Mouse (Mus musculus) subcutaneous adipose tissue, adult 2 months (tissue): Measurements from ENCODE around the gene Gpatch4. TPM values are rescaled to one million over a fixed set of nuclear protein-coding genes. Genes with fewer than 3 reads are reported as not detected.

Source experiments
- polyA plus RNA-seq: library from polyadenylated mRNA; depleted of rRNA; stranded (reverse); fragments of >200 nt; gene quantifications from 2 replicates; pipeline ENCODE4 v1.2.3, GENCODE M21; 2012; ENCODE audit warnings: low replicate concordance; rRNA removed

Gpatch4 gene
- 4.1 and 19.7 TPM in 2 replicates for polyA plus RNA-seq

DNA sequence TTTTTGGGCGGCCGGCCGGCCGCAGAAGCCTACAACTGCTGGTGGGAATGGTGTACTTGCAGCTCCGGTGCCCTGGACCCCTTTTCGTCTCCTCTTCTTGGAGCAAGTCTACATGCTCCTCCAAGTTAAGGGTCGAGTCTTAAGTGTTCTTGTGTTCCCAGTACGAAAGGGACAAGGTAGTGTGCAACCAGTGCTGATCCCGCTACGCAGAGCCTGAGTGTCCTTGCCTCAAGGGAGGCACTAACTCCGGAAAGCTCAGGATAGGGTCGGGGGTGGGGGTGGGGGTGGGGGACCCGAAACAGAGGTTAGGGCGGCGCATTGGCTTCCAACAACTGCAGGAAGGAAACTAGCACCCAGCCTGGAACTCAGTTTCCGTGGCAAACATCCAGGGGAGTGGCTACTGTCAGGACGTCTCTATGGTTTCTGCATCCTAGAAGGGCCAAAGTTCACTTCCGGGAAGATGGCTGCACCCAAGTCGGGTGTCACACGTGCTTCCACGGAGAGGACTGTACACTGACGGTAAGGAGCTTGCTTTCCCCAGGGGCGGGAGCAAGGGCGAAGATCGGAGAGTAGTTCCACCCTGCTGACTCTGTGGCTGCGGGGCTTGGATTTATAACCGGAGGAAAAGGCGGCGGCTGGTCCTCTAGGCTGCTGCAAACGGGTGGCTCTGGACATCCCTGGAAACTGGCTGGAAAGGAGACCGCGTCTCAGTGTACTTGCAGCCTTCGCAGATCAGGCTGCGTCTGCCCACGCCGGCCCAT is at the start of gene Gpatch4:
Gene Gpatch4, plus strand, starts transcription at position 448 of the 761 bp plus-strand sequence.

DNA sequence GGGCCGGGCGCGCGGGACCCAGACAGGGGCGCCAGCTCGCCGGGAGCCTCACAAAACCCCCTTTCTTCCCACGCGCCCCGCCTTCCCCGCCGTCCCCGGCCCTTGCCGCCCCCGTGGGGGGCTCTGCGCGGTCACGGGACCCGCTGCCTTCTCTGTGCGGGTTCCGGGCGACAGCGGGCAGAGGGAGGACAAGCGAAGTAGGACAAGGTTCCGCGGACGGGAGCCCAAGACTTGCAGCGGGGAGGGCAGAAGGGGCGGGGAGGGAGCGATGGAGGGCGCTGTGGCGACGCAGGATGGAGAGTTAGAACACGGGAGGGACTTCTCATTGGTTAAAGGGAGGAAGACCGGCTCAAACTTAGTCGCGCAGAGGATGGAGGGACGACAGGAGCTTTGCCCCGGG is 42.7 kb upstream of the Gpatch4 start, which contains the start of gene Bcan:
Gene Bcan, minus strand, starts transcription at position 50 of the 400 bp plus-strand sequence.

DNA sequence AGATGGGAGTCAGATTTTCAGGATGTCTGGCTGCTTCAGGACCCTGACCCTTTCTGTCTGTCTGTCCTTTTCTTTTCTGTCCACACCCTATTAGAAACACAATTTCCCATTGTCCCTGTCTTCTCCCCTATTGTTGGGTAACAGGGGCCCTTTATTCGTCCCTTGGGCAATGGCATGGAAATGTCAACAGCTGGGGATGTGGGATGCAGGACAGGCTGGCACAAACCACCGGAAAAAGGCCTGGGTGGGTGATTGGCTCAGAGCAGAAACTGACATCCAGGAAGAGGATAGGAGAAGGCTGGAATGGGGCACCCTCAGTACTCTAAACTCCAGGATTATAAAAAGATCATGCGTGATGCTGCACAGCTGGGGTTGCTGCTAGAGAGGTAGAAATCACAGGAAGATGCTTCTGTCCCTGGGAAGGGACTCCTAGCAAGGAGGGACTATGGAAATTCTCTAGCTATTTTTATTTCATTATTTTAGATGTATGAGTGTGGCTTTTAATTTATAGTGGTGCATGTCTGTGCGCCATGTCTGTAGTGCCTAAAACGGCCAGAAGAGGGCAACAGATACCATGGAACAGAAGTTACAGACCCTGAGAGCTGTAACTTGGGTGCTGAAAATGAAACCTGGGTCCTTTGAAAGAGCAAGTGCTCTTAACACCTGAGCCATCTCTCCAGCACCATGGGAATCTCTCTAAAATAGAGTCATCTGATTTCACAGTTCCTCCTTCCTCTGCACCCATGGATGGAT is 15.3 kb upstream of the Gpatch4 start, which contains the start of gene Hapln2:
Gene Hapln2, minus strand, starts transcription at position 150 of the 753 bp plus-strand sequence.

DNA sequence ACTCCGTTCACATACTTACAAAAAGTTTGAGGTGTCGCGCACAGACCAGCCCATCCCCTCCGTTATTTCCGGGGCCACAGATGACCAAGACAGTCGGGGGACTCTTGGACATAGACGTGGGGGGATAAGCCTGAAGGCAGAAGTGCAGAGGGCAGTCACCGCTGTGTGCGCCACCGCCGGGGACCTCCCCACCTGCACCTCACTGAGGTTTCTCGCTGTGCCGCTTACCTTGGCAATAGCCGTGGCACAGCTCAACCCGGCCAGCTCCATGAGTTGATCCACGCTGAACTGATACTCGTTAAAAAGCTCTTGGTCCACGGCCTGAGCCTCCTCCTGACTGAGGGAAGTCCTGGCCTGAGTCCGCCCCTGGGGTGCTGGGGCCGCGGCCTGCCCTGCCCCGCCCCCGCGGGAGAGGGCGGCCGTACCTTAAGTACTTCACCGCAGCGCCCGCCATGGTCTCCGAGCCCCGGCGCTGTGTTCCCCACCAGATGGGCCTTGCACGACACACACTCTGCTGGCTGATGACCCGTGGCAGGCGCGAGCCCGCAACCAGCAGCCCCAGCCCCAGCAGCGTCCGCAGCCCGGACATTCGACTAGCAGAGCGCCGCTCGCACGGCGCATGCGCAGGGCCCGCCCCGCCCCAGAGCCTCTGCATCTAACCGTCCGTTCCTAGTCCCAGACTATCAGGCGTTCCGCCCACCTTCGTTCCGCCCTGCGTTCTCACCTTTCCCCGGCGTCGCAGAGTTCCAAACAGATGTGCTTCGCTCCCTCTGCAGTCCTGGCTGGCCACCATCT is 15.2 kb downstream of the Gpatch4 start, which contains the start of gene Naxe:
Gene Naxe, minus strand, starts transcription at position 594 of the 795 bp plus-strand sequence.

DNA sequence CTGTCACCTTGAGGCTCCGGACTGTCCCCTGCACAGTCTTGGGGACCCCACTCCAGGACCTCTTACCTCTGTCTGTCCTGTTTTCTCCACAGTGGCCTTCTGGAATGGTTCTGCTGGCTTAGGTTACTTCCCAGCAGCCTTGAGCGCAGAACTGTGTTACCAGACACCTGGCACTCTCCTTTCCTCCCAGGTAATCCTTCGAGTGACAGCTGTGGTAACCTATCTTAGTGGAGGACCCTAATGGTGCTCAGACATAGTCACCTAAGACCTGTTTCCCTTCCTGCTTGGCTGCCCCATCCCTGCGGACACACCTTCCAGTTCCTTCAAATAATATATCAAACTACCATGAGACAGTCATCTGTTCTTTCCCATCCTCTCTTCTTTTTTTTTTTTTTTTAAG is 35.3 kb downstream of the Gpatch4 start, which contains the start of gene Ttc24:
Gene Ttc24, minus strand, starts transcription at position 101 of the 400 bp plus-strand sequence.

DNA sequence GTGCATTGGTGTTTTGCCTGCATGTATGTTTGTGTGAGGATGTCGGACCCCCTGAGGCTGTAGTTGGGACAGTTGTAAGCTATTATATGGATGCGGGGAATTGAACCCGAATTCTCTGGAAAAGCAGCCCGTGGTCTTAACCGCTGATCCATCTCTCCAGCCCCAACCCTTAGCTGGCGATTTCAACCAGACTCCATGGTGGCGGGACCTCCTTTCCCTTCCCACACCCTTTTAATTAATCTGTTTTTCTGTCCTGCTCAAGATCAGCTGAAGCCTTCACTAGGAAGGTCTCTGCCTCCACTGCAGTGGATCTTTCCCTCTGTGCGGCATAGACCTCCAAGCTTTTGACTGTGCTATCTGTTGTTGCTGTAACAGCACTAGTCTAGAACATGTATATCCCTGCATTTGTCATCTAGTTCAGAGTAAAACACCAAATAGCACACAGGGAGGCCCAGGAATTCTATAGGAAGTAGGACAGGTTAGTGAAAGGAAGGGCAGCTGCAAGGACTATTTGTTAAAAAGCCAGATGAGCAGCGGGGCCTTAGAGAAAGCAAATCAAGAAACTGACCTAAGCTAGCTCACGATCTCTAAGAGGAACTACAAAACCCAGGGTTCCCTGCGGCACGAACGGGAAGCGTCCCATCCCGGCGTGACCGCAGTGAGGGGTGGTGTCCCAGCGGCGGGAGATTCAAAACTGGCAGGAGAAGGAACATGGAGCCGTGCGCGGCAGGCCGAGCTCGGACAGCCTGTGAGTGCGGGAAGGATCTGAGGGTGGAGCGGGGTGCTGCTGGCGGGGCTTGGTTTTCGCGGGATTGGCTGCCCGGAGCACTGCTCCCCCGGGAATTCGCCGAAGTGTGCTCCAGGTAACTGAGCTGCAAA is 38.7 kb downstream of the Gpatch4 start, which contains the start of gene Iqgap3:
Gene Iqgap3, plus strand, starts transcription at position 627 of the 879 bp plus-strand sequence.

Other genes with a start within 250 kb of the Gpatch4 start
- 0.59 and 3.7 TPM in 2 replicates for gene Ntrk1, start 247.9 kb upstream of the Gpatch4 start, polyA plus RNA-seq
- 0.06 and 0.39 TPM in 2 replicates for gene Insrr, start 246.2 kb upstream of the Gpatch4 start, polyA plus RNA-seq
- 102 and 106 TPM in 2 replicates for gene Pear1, start 218.8 kb upstream of the Gpatch4 start, polyA plus RNA-seq
- 0.92 and 3.1 TPM in 2 replicates for gene Sh2d2a, start 196.4 kb upstream of the Gpatch4 start, polyA plus RNA-seq
- gene Prcc, start 157.5 kb upstream of the Gpatch4 start, polyA plus RNA-seq: 27.3 and 46.0 TPM in 2 replicates
- 95.2 and 115 TPM in 2 replicates for gene Hdgf, start 136.8 kb upstream of the Gpatch4 start, polyA plus RNA-seq
- gene Mrpl24, start 123.6 kb upstream of the Gpatch4 start, polyA plus RNA-seq: 55.5 and 56.0 TPM in 2 replicates
- gene Isg20l2, start 112.8 kb upstream of the Gpatch4 start, polyA plus RNA-seq: 11.2 and 25.2 TPM in 2 replicates
- gene Rrnad1, start 112.4 kb upstream of the Gpatch4 start, polyA plus RNA-seq: 25.5 and 39.3 TPM in 2 replicates
- 5.0 TPM in 1 of 2 replicates, not detected in the other for gene Crabp2, start 94.4 kb upstream of the Gpatch4 start, polyA plus RNA-seq
- gene Nes, start 72.0 kb upstream of the Gpatch4 start, polyA plus RNA-seq: 7.7 and 9.3 TPM in 2 replicates
- gene Bcan, start 42.9 kb upstream of the Gpatch4 start, polyA plus RNA-seq: not detected in 2 replicates
- gene Hapln2, start 15.5 kb upstream of the Gpatch4 start, polyA plus RNA-seq: 0.10 TPM in 1 of 2 replicates, not detected in the other
- gene Naxe, start 15.4 kb downstream of the Gpatch4 start, polyA plus RNA-seq: 119 and 130 TPM in 2 replicates
- gene Ttc24, start 35.2 kb downstream of the Gpatch4 start, polyA plus RNA-seq: not detected in 2 replicates
- 1.4 and 12.8 TPM in 2 replicates for gene Iqgap3, start 38.9 kb downstream of the Gpatch4 start, polyA plus RNA-seq
- 56.6 and 78.8 TPM in 2 replicates for gene Mef2d, start 99.3 kb downstream of the Gpatch4 start, polyA plus RNA-seq
- gene Rhbg, start 211.6 kb downstream of the Gpatch4 start, polyA plus RNA-seq: 1.3 and 2.6 TPM in 2 replicates
- 0.33 and 0.42 TPM in 2 replicates for gene Gm38392, start 244.1 kb downstream of the Gpatch4 start, polyA plus RNA-seq